Mouse (Mus musculus) heart, embryonic 14.5 days (tissue): ENCODE results near the gene Skint4. TPM values are rescaled to one million over a fixed set of nuclear protein-coding genes. Genes with fewer than 3 reads are reported as not detected.

Experiments
- ATAC-seq: fragments of 200-750 bp; cut with Nextera tagmentation; 2 replicates; pipeline ENCODE4 v1.8.0; 2017; ENCODE audit warnings: low read depth, moderate TSS enrichment; ENCODE audit not compliant: insufficient number of reproducible peaks, insufficient read depth, low FRiP score
- H3K27ac ChIP-seq, 2 experiments: fragments of 200-500 bp in 1 of 2; fragments of 300-500 bp in 1 of 2; sonication (generic) in 1 of 2; replicated peaks in 1 of 2; 2 replicates each; pipeline ENCODE4 v1.5.1; 2012 to 2014; ENCODE audit warnings: low read depth in 2 of 2, low read length in 2 of 2, control low read depth in 1 of 2, mild to moderate bottlenecking in 1 of 2, mixed read lengths in 1 of 2; ENCODE audit not compliant: control insufficient read depth in 1 of 2, insufficient read depth in 1 of 2
- H3K27me3 ChIP-seq: fragments of 300-500 bp; sonication (generic); 2 replicates; pipeline ENCODE4 v1.6.1; 2014; ENCODE audit warnings: mild to moderate bottlenecking, low read length, control low read depth; ENCODE audit not compliant: control insufficient read depth, insufficient read depth
- H3K36me3 ChIP-seq: fragments of 300-500 bp; sonication (generic); 2 replicates; pipeline ENCODE4 v1.6.1; 2014; ENCODE audit warnings: mild to moderate bottlenecking, control low read depth, low read length, mixed read lengths; ENCODE audit not compliant: control insufficient read depth, insufficient read depth
- H3K4me1 ChIP-seq, 2 experiments: fragments of 200-500 bp in 1 of 2; fragments of 300-500 bp in 1 of 2; sonication (generic) in 1 of 2; 2 replicates each; pipeline ENCODE4 v1.6.1; 2012 to 2014; ENCODE audit warnings: low read length in 2 of 2, control low read depth in 1 of 2, mixed read lengths in 1 of 2; ENCODE audit not compliant: control insufficient read depth in 2 of 2, insufficient read depth in 2 of 2
- H3K4me2 ChIP-seq: fragments of 300-500 bp; sonication (generic); 2 replicates; pipeline ENCODE4 v1.6.1; 2014; ENCODE audit warnings: mild to moderate bottlenecking, low read length
- H3K4me3 ChIP-seq, 2 experiments: fragments of 200-500 bp in 1 of 2; fragments of 300-500 bp in 1 of 2; sonication (generic) in 1 of 2; 2 replicates each; pipeline ENCODE4 v1.5.1; 2012 to 2014; ENCODE audit warnings: low read length in 2 of 2, mild to moderate bottlenecking in 2 of 2, control low read depth in 1 of 2, low read depth in 1 of 2, moderate library complexity in 1 of 2; ENCODE audit not compliant: control insufficient read depth in 1 of 2, insufficient read depth in 1 of 2
- H3K9ac ChIP-seq: fragments of 300-500 bp; sonication (generic); 2 replicates; pipeline ENCODE4 v1.6.1; 2014; ENCODE audit warnings: mild to moderate bottlenecking, low read length
- H3K9me3 ChIP-seq: fragments of 300-500 bp; sonication (generic); 2 replicates; pipeline ENCODE4 v1.6.1; 2016; ENCODE audit warnings: low read length, control low read depth; ENCODE audit not compliant: control insufficient read depth
- polyA plus RNA-seq: library from polyadenylated mRNA; unstranded; fragments of >200 nt; fragmentation: Nextera tagmentation; extraction: Ambion mirVana; gene quantifications from 2 replicates; pipeline ENCODE4 v1.2.1, GENCODE M21; 2014

Skint4 gene
- not detected in 2 replicates for polyA plus RNA-seq

DNA sequence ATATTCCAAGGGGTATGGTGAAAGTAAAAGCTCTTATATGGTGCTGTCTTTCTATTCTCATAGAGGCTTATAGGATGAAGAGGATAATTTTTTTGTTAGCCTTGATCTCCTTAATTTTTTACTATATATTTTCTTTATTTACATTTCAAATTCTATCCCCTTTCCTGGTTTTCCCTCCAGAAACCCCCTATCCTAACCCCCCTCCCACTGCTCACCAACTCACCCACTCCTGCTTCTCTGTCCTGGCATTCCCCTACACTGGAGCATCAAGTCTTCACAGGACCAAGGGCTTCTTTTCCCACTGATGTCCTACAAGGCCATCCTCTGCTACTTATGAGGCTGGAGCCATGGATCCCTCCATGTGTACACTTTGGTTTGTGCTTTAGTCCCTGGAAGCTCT, at the start of gene Skint4:
Skint4 (plus strand) TSS at position 301 of the 400 bp plus-strand sequence.
- H3K4me2 ChIP-seq: no peak within 1 kb of the TSS
- H3K36me3 ChIP-seq: no peaks in the 10 kb centered on the region
- no peaks in the 10 kb centered on the region for H3K27me3 ChIP-seq
- H3K27ac ChIP-seq: no peak within 1 kb of the TSS
- no peak within 1 kb of the TSS for H3K4me3 ChIP-seq
- H3K9me3 ChIP-seq: peaks cover 3% of the 10 kb centered on the region; the same call in 1 of the 2 replicates
- no peak for ATAC-seq
- no peak within 1 kb of the TSS for H3K9ac ChIP-seq
- no peaks in the 10 kb centered on the region for H3K4me1 ChIP-seq

Other genes with a start within 250 kb of the Skint4 start
- gene Slc5a9, start 169.1 kb upstream of the Skint4 start, polyA plus RNA-seq: 0.14 TPM in 1 of 2 replicates, not detected in the other
- gene Skint8, start 152.6 kb upstream of the Skint4 start, polyA plus RNA-seq: not detected in 2 replicates
- not detected in 2 replicates for gene Skint7, start 99.1 kb upstream of the Skint4 start, polyA plus RNA-seq
- gene Skint1, start 65.7 kb upstream of the Skint4 start, polyA plus RNA-seq: not detected in 2 replicates
- gene Skint3, start 160.2 kb downstream of the Skint4 start, polyA plus RNA-seq: not detected in 2 replicates